Comparison of ENCODE assay signal across 8 mouse cellular contexts in the genomic region with DNA sequence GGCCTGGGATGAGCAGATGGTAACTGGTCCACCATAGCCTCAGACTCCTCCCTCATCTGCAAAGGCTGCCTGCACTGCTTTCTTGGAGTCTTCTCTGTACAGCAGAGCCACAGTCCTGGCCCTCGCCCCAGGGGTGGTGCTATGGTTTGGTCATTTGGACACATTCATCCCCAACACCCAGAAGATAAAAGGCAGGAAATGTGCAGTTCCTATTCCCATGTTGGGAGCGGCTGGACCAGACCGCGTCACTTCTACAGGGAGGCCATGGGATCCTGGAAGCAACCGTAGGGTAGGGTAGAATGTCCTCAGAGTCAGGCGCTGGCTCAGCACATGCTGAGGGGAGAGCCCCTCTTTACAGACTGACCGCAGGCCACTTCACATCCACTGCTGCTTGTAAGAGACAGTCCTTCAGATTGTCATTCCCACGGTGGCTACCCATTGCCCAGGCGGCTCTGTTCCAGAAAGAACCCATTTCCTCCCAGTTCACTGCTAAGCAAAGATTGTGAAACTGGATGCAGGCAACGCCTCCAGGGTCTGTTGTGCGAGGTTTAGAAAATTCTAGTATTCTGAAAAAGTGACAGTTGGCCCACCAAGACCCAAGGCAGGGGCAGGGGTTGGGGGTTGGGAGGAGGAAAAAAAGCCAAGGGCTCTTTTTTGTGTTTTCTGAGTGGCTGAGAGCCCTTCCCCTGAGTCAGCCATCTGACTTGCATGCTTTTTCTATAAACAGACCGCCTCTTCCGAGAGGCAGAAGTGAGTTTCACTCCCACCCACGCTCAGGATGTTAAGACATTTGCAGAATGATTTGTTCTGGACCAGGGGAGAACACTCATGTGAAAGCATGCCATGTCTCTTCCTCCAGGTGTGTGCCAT. TPM values are rescaled to one million over a fixed set of nuclear protein-coding genes. Genes with fewer than 3 reads are reported as not detected.
DNase-seq lines count a peak whose midpoint lies in the region; ATAC-seq and TF ChIP-seq lines count a peak whose summit lies in the region.
"Had no signal": no experiment of that assay in that cellular context is flagged by ENCODE, and none has a peak within 500 bp of the region (broad histone marks: within the 10 kb centered on the region; RNA-seq: fewer than 3 reads in every experiment).

No protein-coding gene starts in this region.

- no peaks in the 10 kb centered on the region for H3K9me3 ChIP-seq in forebrain, embryonic 14.5 days (replicated peaks; ENCODE audit: control insufficient read depth, low read length)

- DNase-seq in adrenal gland, postnatal 25 days = peak; percentile 27
- peak; percentile 83 to 87 for DNase-seq in frontal cortex, adult 2 months (ENCODE audit: extremely low spot score in 1 of 2, low spot score in 1 of 2)
- DNase-seq in heart, postnatal 25 days (ENCODE audit: low spot score) = peak; percentile 86
- peak; percentile 73 to 88 for DNase-seq in left cerebral cortex, adult 9 months (ENCODE audit: low spot score in 2 of 2)
- no peak for DNase-seq in forebrain, embryonic 14.5 days (ENCODE audit: low spot score)
- DNase-seq in thymus, postnatal 4 days = no peak

- no peak for ATAC-seq in forebrain, embryonic 14.5 days

- peak overlapping the region; percentile 66 for H3K27ac ChIP-seq in small intestine, adult 2 months (ENCODE audit: insufficient read depth, low read depth, low read length)
- no peak overlapping the region for H3K27ac ChIP-seq in forebrain, embryonic 14.5 days (ENCODE audit: low read depth, low read length)
- H3K27ac ChIP-seq: macrophage had no signal

- no peak overlapping the region for H3K9ac ChIP-seq in forebrain, embryonic 14.5 days (ENCODE audit: low read length)

- no peak overlapping the region for H3K4me2 ChIP-seq in forebrain, embryonic 14.5 days (ENCODE audit: low read length)

- H3K36me3 ChIP-seq in small intestine, adult 2 months (ENCODE audit: control insufficient read depth, insufficient read depth, low read length) = no peaks in the 10 kb centered on the region
- no peaks in the 10 kb centered on the region for H3K36me3 ChIP-seq in forebrain, embryonic 14.5 days (ENCODE audit: control insufficient read depth, insufficient read depth, low read length)

- TF ChIP-seq CTCF in small intestine, adult 2 months (IDR thresholded peaks at IDR 0.05; ENCODE audit: extremely low read depth, insufficient read length, insufficient replicate concordance, low read depth, low read length) = no peak

- H3K27me3 ChIP-seq in small intestine, adult 2 months (ENCODE audit: control insufficient read depth, insufficient read depth, low read length) = no peaks in the 10 kb centered on the region
- H3K27me3 ChIP-seq in forebrain, embryonic 14.5 days (replicated peaks; ENCODE audit: control insufficient read depth, insufficient read depth, low read length) = no peaks in the 10 kb centered on the region

- no peak for TF ChIP-seq POLR2A in small intestine, adult 2 months (IDR thresholded peaks at IDR 0.05; ENCODE audit: low read depth, low read length)

- no peak overlapping the region for H3K4me3 ChIP-seq in small intestine, adult 2 months (ENCODE audit: low read depth, low read length)
- no peak overlapping the region for H3K4me3 ChIP-seq in forebrain, embryonic 14.5 days (ENCODE audit: low read depth, low read length)

- peaks cover 2% of the 10 kb centered on the region; the same call in 1 of the 2 replicates for H3K4me1 ChIP-seq in small intestine, adult 2 months (ENCODE audit: control insufficient read depth, insufficient read depth, insufficient read length, low read length)
- peaks cover 6% of the 10 kb centered on the region for H3K4me1 ChIP-seq in forebrain, embryonic 14.5 days (ENCODE audit: control insufficient read depth, insufficient read depth, low read length)

- WGBS in small intestine, adult 2 months = 69% methylated on average over 14 of the region's 14 CpGs
- WGBS in forebrain, embryonic 14.5 days = 81% methylated on average over 14 of the region's 14 CpGs

- intact Hi-C loops in heart, postnatal 25 days (cut with DNase I) = no loop called here

RNA-seq across cellular contexts. Expression of a gene that starts 12.3 kb away (rescaled TPM):
- total RNA-seq in adrenal gland, postnatal 25 days (2021) = not detected in 2 replicates
- polyA plus RNA-seq in frontal cortex, adult 2 months (2012; rRNA removed) = 0.06 and 0.10 TPM in 2 replicates
- total RNA-seq in heart, postnatal 25 days (2021) = under 1 TPM in 1 of 2 experiments, not detected in 1; 0.06 TPM
- polyA plus RNA-seq in small intestine, adult 2 months (2012; rRNA removed) = not detected in 2 replicates
- 0.05 and 0.09 TPM in 2 replicates for polyA plus RNA-seq in forebrain, embryonic 14.5 days (2014; fragmentation: Nextera tagmentation; extraction: Ambion mirVana)
- polyA plus RNA-seq: macrophage had no signal

Comparison
In these comparisons a context has a peak if more than half of its experiments do, and no peak if none do; other contexts are left out.
1. DNase-seq: peak in adrenal gland, postnatal 25 days (single experiment), frontal cortex, adult 2 months (2 of 2), heart, postnatal 25 days (single experiment) and left cerebral cortex, adult 9 months (2 of 2); none in forebrain, embryonic 14.5 days (single experiment) and thymus, postnatal 4 days (single experiment).